Mouse (Mus musculus) liver, embryonic 15.5 days (tissue): ENCODE results near the gene Fastkd3. TPM values are rescaled to one million over a fixed set of nuclear protein-coding genes. Genes with fewer than 3 reads are reported as not detected.

Experiments
- ATAC-seq: fragments of 200-750 bp; cut with Nextera tagmentation; 2 replicates; pipeline ENCODE4 v1.8.0; 2017; ENCODE audit warnings: moderate number of reproducible peaks, mild to moderate bottlenecking, moderate library complexity; ENCODE audit not compliant: insufficient read depth
- H3K27ac ChIP-seq: fragments of 300-500 bp; sonication (generic); replicated peaks from 2 replicates; pipeline ENCODE4 v1.5.1; 2015; ENCODE audit warnings: mild to moderate bottlenecking, inconsistent platforms
- H3K27me3 ChIP-seq: fragments of 300-500 bp; sonication (generic); 2 replicates; pipeline ENCODE4 v1.6.1; 2015; ENCODE audit warnings: mild to moderate bottlenecking, inconsistent platforms
- H3K36me3 ChIP-seq: fragments of 300-500 bp; sonication (generic); replicated peaks from 2 replicates; pipeline ENCODE4 v1.6.1; 2015; ENCODE audit warnings: moderate library complexity, mild to moderate bottlenecking, inconsistent platforms
- H3K4me1 ChIP-seq: fragments of 300-500 bp; sonication (generic); replicated peaks from 2 replicates; pipeline ENCODE4 v1.6.1; 2015; ENCODE audit warnings: inconsistent platforms
- H3K4me2 ChIP-seq: fragments of 300-500 bp; sonication (generic); 2 replicates; pipeline ENCODE4 v1.6.1; 2015; ENCODE audit warnings: moderate library complexity, mild to moderate bottlenecking, inconsistent platforms
- H3K4me3 ChIP-seq: fragments of 300-500 bp; sonication (generic); replicated peaks from 2 replicates; pipeline ENCODE4 v1.5.1; 2015; ENCODE audit warnings: mild to moderate bottlenecking, inconsistent platforms
- H3K9ac ChIP-seq: fragments of 300-500 bp; sonication (generic); 2 replicates; pipeline ENCODE4 v1.6.1; 2015; ENCODE audit warnings: moderate library complexity, mild to moderate bottlenecking, inconsistent platforms
- H3K9me3 ChIP-seq: fragments of 300-500 bp; sonication (generic); replicated peaks from 2 replicates; pipeline ENCODE4 v1.6.1; 2016; ENCODE audit warnings: inconsistent platforms
- WGBS: fragments of 180-500 bp; shearing (Covaris S2); methylation state at CpG from one replicate; pipeline ENCODE4 v1.1.7; 2015; ENCODE audit warnings: mixed read lengths; ENCODE audit not compliant: insufficient replicate concordance; 5-methylcytosine and 5-hydroxymethylcytosine counted together
- polyA plus RNA-seq: library from polyadenylated mRNA; unstranded; fragments of >200 nt; fragmentation: Nextera tagmentation; extraction: Ambion mirVana; gene quantifications from 2 replicates; pipeline ENCODE4 v1.2.1, GENCODE M21; 2015

Fastkd3 gene
- polyA plus RNA-seq, 1 experiment from 2014 or later = 12.5 TPM

DNA sequence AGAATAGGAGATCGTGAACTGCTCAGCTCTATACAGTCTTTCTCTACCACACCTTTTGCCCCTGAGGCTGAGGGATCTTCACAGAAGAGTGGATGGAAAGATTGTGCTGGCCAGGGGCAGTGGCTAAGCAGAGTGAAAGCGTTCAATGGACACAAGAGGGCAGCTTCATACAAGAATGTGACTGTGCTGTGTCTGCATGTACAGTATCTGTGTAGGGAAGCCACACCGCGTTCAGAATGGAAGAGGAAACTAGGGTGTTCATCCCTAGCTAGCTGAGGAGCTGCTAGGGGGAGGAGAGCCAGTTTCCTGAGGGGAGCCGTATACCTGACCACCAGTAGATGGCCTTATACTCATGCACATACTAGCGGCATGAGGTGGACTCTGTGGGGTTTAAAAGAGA is 40.8 kb downstream of the Fastkd3 start:
- ATAC-seq = no peak
- Histone ChIP-seq H3K27me3 (no peaks in the 10 kb centered on the region), H3K9ac (no peak overlapping the region), H3K4me3 (no peak overlapping the region), H3K4me2 (no peak overlapping the region), H3K36me3 (no peaks in the 10 kb centered on the region), H3K9me3 (no peaks in the 10 kb centered on the region), H3K4me1 (no peaks in the 10 kb centered on the region), H3K27ac (no peak overlapping the region)
- WGBS = 40% methylated on average over 6 of the region's 6 CpGs

GRCm38 (mm10) chr13:68627041-68627440 is 45.0 kb downstream of the Fastkd3 start:
- Histone ChIP-seq H3K27ac (no peak overlapping the region), H3K27me3 (no peaks in the 10 kb centered on the region), H3K9me3 (0 out of 2 replicates have a peak, but pooled peaks cover 4% of the 10 kb centered on the region), H3K4me2 (no peak overlapping the region), H3K4me3 (no peak overlapping the region), H3K4me1 (no peaks in the 10 kb centered on the region), H3K36me3 (no peaks in the 10 kb centered on the region), H3K9ac (no peak overlapping the region)
- ATAC-seq = no peak
- WGBS = 51% methylated on average over 3 of the region's 3 CpGs

Other genes with a start within 250 kb of the Fastkd3 start
- gene Mtrr, start 85 bp upstream of the Fastkd3 start, polyA plus RNA-seq = 9.1 and 9.4 TPM in 2 replicates
- gene 1700001L19Rik, start 15.2 kb downstream of the Fastkd3 start, polyA plus RNA-seq = not detected in 2 replicates